11 mouse cellular contexts compared by ENCODE assay signal in genomic region chr7:80636288-80636952, GRCm38 (mm10). TPM values are rescaled to one million over a fixed set of nuclear protein-coding genes. Genes with fewer than 3 reads are reported as not detected.
DNase-seq lines count a peak whose midpoint lies in the region; ATAC-seq and TF ChIP-seq lines count a peak whose summit lies in the region.
"Had no signal": no experiment of that assay in that cellular context is flagged by ENCODE, and none has a peak within 500 bp of the region (broad histone marks: within the 10 kb centered on the region; RNA-seq: fewer than 3 reads in every experiment).

No protein-coding gene starts in this region.

- H3K4me1 ChIP-seq in heart, adult 2 months (ENCODE audit: control insufficient read depth, insufficient read depth, low read length): peaks cover 39% of the 10 kb centered on the region
- peaks cover 16% of the 10 kb centered on the region for H3K4me1 ChIP-seq in kidney, postnatal 0 days (replicated peaks; ENCODE audit: insufficient read depth, low read length)
- peaks cover 45% of the 10 kb centered on the region for H3K4me1 ChIP-seq in kidney, embryonic 16.5 days (ENCODE audit: insufficient read depth, low read length)
- peaks cover 96% of the 10 kb centered on the region for H3K4me1 ChIP-seq in megakaryocyte, embryonic 14.5 days
- peaks cover 21% of the 10 kb centered on the region for H3K4me1 ChIP-seq in lung, postnatal 0 days (ENCODE audit: insufficient read depth, low read depth, low read length)

- H3K27me3 ChIP-seq in heart, adult 2 months (ENCODE audit: control insufficient read depth, insufficient read depth, low read length): no peaks in the 10 kb centered on the region
- H3K27me3 ChIP-seq in kidney, postnatal 0 days (ENCODE audit: insufficient read depth, low read length): no peaks in the 10 kb centered on the region
- no peaks in the 10 kb centered on the region for H3K27me3 ChIP-seq in kidney, embryonic 16.5 days (ENCODE audit: insufficient read depth, low read length)
- no peaks in the 10 kb centered on the region for H3K27me3 ChIP-seq in megakaryocyte, embryonic 14.5 days (replicated peaks)
- no peaks in the 10 kb centered on the region for H3K27me3 ChIP-seq in lung, postnatal 0 days (replicated peaks; ENCODE audit: insufficient read depth, low read length)
- H3K27me3 ChIP-seq: midbrain, embryonic 12.5 days had no signal

- ATAC-seq in kidney, postnatal 0 days (replicated peaks; ENCODE audit: low FRiP score, low read depth): no peak
- ATAC-seq in kidney, embryonic 16.5 days (ENCODE audit: low FRiP score, low TSS enrichment): no peak
- no peak for ATAC-seq in lung, postnatal 0 days

- no peak for TF ChIP-seq POLR2A in heart, adult 2 months (IDR thresholded peaks at IDR 0.05; ENCODE audit: insufficient read depth, low read depth, low read length)

- H3K4me2 ChIP-seq in kidney, postnatal 0 days (ENCODE audit: low read length): no peak overlapping the region
- H3K4me2 ChIP-seq in kidney, embryonic 16.5 days (replicated peaks; ENCODE audit: low read depth, low read length): no peak overlapping the region
- no peak overlapping the region for H3K4me2 ChIP-seq in lung, postnatal 0 days (replicated peaks; ENCODE audit: low read depth, low read length)
- H3K4me2 ChIP-seq: midbrain, embryonic 12.5 days had no signal

- H3K4me3 ChIP-seq in heart, adult 2 months: no peak overlapping the region
- no peak overlapping the region for H3K4me3 ChIP-seq in kidney, postnatal 0 days (replicated peaks; ENCODE audit: low read depth, low read length)
- no peak overlapping the region for H3K4me3 ChIP-seq in kidney, embryonic 16.5 days (ENCODE audit: low read length)
- peak overlapping the region; percentile 83 for H3K4me3 ChIP-seq in megakaryocyte, embryonic 14.5 days (replicated peaks)
- no peak overlapping the region for H3K4me3 ChIP-seq in lung, postnatal 0 days (ENCODE audit: low read depth, low read length)
- H3K4me3 ChIP-seq: midbrain, embryonic 12.5 days had no signal

- intact Hi-C loops in heart, adult 2 months (cut with DNase I): no loop called here
- intact Hi-C loops in heart, postnatal 36 days (cut with DNase I): loop anchor here (5.0 kb wide), 1 partner anchor 51 kb away; the partner anchor contains the start of gene Crtc3

- no peak for DNase-seq in heart, adult 2 months
- no peak for DNase-seq in heart, postnatal 36 days
- no peak for DNase-seq in kidney, postnatal 0 days (ENCODE audit: low spot score)
- peak; percentile 60 for DNase-seq in T-cell, adult 2 months (ENCODE audit: low spot score)
- DNase-seq in lung, postnatal 0 days (ENCODE audit: low spot score): no peak
- no peak for DNase-seq in urinary bladder, postnatal 10 days (ENCODE audit: low spot score)
- DNase-seq: cerebellum, postnatal 25 days; kidney, adult 18-20 months had no signal

- no peak for TF ChIP-seq CTCF in heart, adult 2 months (IDR thresholded peaks at IDR 0.05)
- TF ChIP-seq CTCF in kidney, postnatal 0 days (IDR thresholded peaks at IDR 0.05; ENCODE audit: low read depth): no peak
- no peak for TF ChIP-seq CTCF in lung, postnatal 0 days (IDR thresholded peaks at IDR 0.05)

- H3K9me3 ChIP-seq in kidney, postnatal 0 days (replicated peaks; ENCODE audit: low read length): no peaks in the 10 kb centered on the region
- no peaks in the 10 kb centered on the region for H3K9me3 ChIP-seq in kidney, embryonic 16.5 days (ENCODE audit: low read length)
- H3K9me3 ChIP-seq in megakaryocyte, embryonic 14.5 days: no peaks in the 10 kb centered on the region
- H3K9me3 ChIP-seq in lung, postnatal 0 days (ENCODE audit: low read length): no peaks in the 10 kb centered on the region
- H3K9me3 ChIP-seq: midbrain, embryonic 12.5 days had no signal

- peak overlapping the region; percentile 18 for H3K27ac ChIP-seq in heart, adult 2 months
- 0 out of 2 replicates have a peak overlapping the region, but pooled peaks have one; percentile 13 for H3K27ac ChIP-seq in kidney, postnatal 0 days
- no peak overlapping the region for H3K27ac ChIP-seq in kidney, embryonic 16.5 days (ENCODE audit: low read length)
- no peak overlapping the region for H3K27ac ChIP-seq in lung, postnatal 0 days (ENCODE audit: low read length)
- H3K27ac ChIP-seq: midbrain, embryonic 12.5 days had no signal

- 38% methylated on average over 17 of the region's 17 CpGs for WGBS in heart, adult 2 months
- WGBS in kidney, postnatal 0 days: 43% methylated on average over 17 of the region's 17 CpGs
- WGBS in kidney, embryonic 16.5 days: 44% methylated on average over 17 of the region's 17 CpGs
- WGBS in lung, postnatal 0 days: 52% methylated on average over 17 of the region's 17 CpGs

- no peak overlapping the region for H3K9ac ChIP-seq in heart, adult 2 months (ENCODE audit: low read depth, low read length)
- no peak overlapping the region for H3K9ac ChIP-seq in kidney, postnatal 0 days (ENCODE audit: low read depth, low read length)
- H3K9ac ChIP-seq in kidney, embryonic 16.5 days (replicated peaks; ENCODE audit: low read length): no peak overlapping the region
- H3K9ac ChIP-seq in lung, postnatal 0 days (replicated peaks; ENCODE audit: low read depth): no peak overlapping the region
- H3K9ac ChIP-seq: midbrain, embryonic 12.5 days had no signal

- H3K79me2 ChIP-seq in heart, adult 2 months (replicated peaks; ENCODE audit: control insufficient read depth, insufficient read depth, low read length): 0 out of 2 replicates have a peak, but pooled peaks cover 2% of the 10 kb centered on the region

- H3K36me3 ChIP-seq in heart, adult 2 months (ENCODE audit: control insufficient read depth, insufficient read depth, low read length): peaks cover 13% of the 10 kb centered on the region
- no peaks in the 10 kb centered on the region for H3K36me3 ChIP-seq in kidney, postnatal 0 days (ENCODE audit: insufficient read depth, low read length)
- no peaks in the 10 kb centered on the region for H3K36me3 ChIP-seq in kidney, embryonic 16.5 days (ENCODE audit: insufficient read depth, low read length)
- H3K36me3 ChIP-seq in megakaryocyte, embryonic 14.5 days (replicated peaks; ENCODE audit: low read length): peaks cover 6% of the 10 kb centered on the region
- H3K36me3 ChIP-seq in lung, postnatal 0 days (ENCODE audit: insufficient read depth, low read length): no peaks in the 10 kb centered on the region
- H3K36me3 ChIP-seq: midbrain, embryonic 12.5 days had no signal

- TF ChIP-seq EP300 in heart, adult 2 months (IDR thresholded peaks at IDR 0.05; ENCODE audit: insufficient read depth, low read depth, low read length): no peak
- TF ChIP-seq EP300 in lung, postnatal 0 days (IDR thresholded peaks at IDR 0.05): no peak

RNA-seq across cellular contexts. Expression of gene Crtc3, which starts 52.3 kb away (rescaled TPM):
- 10 to 100 TPM; 11.0 to 12.9 TPM for total RNA-seq in heart, adult 2 months (2021)
- polyA plus RNA-seq in heart, adult 2 months (2012; rRNA removed): 11.6 and 14.3 TPM in 2 replicates
- total RNA-seq in heart, postnatal 36 days (2021): 10 to 100 TPM; 12.6 to 14.0 TPM
- polyA plus RNA-seq in kidney, postnatal 0 days (2015; fragmentation: Nextera tagmentation; extraction: Ambion mirVana): 18.5 and 18.9 TPM in 2 replicates
- polyA plus RNA-seq in kidney, embryonic 16.5 days (2015; fragmentation: Nextera tagmentation; extraction: Ambion mirVana): 18.5 and 22.2 TPM in 2 replicates
- polyA plus RNA-seq in megakaryocyte, embryonic 14.5 days (2012; ENCODE audit: insufficient read depth, low replicate concordance): 9.4 and 13.7 TPM in 2 replicates
- polyA plus RNA-seq in lung, postnatal 0 days (2015; fragmentation: Nextera tagmentation; extraction: Ambion mirVana): 19.7 and 20.1 TPM in 2 replicates

Comparison
In these comparisons a context has a peak if more than half of its experiments do, and no peak if none do; other contexts are left out.
1. H3K27ac ChIP-seq: peak in heart, adult 2 months (single experiment) and kidney, postnatal 0 days (single experiment); none in kidney, embryonic 16.5 days (single experiment) and lung, postnatal 0 days (single experiment).